Mouse (Mus musculus) urinary bladder, adult 2 months (tissue): ENCODE data around the gene Gtse1. TPM values are rescaled to one million over a fixed set of nuclear protein-coding genes. Genes with fewer than 3 reads are reported as not detected.

Source experiments
- DNase-seq: peaks from one replicate; pipeline ENCODE4 v3.0.0; 2022; ENCODE audit warnings: low spot score
- polyA plus RNA-seq: library from polyadenylated mRNA; depleted of rRNA; stranded (reverse); fragments of >200 nt; gene quantifications from 2 replicates; pipeline ENCODE4 v1.2.3, GENCODE M21; 2012

Gene Gtse1
- polyA plus RNA-seq, 1 experiment = 7.2 TPM

GRCm38 (mm10) chr15:85867696-85868095 is 8.2 kb downstream of the Gtse1 start:
- no peak for DNase-seq

GRCm38 (mm10) chr15:85877336-85877735 is 17.8 kb downstream of the Gtse1 start:
- no peak for DNase-seq

- DNase-seq = peak; percentile 83
Observed at GRCm38 (mm10) chr15:85878848-85879497, 19.4 kb downstream of the Gtse1 start, which contains the start of gene Trmu. Gene Trmu (plus strand): TSS chr15:85879312.

GRCm38 (mm10) chr15:85879498-85879895 is 20.0 kb downstream of the Gtse1 start:
- peak; percentile 37 for DNase-seq

GRCm38 (mm10) chr15:85885606-85886005 is 26.1 kb downstream of the Gtse1 start:
- no peak for DNase-seq

- no peak for DNase-seq
Observed at GRCm38 (mm10) chr15:85889235-85889634, 29.7 kb downstream of the Gtse1 start.

GRCm38 (mm10) chr15:85891971-85892370 is 32.4 kb downstream of the Gtse1 start:
- DNase-seq = no peak

- DNase-seq = no peak
Observed at GRCm38 (mm10) chr15:85892498-85893118, 33.1 kb downstream of the Gtse1 start.

GRCm38 (mm10) chr15:85893871-85894270 is 34.3 kb downstream of the Gtse1 start:
- DNase-seq = no peak

- DNase-seq = peak; percentile 63
Observed at GRCm38 (mm10) chr15:85896284-85896683, 36.7 kb downstream of the Gtse1 start.

GRCm38 (mm10) chr15:85897113-85897512 is 37.6 kb downstream of the Gtse1 start:
- no peak for DNase-seq

- no peak for DNase-seq
Observed at GRCm38 (mm10) chr15:85899396-85899795, 39.9 kb downstream of the Gtse1 start.

GRCm38 (mm10) chr15:85900318-85900717 is 40.8 kb downstream of the Gtse1 start:
- DNase-seq = no peak

- no peak for DNase-seq
Observed at GRCm38 (mm10) chr15:85900801-85901200, 41.3 kb downstream of the Gtse1 start.

- DNase-seq = no peak
Observed at GRCm38 (mm10) chr15:85902505-85902904, 43.0 kb downstream of the Gtse1 start.

- DNase-seq = no peak
Observed at GRCm38 (mm10) chr15:85903826-85904225, 44.3 kb downstream of the Gtse1 start.

- no peak for DNase-seq
Observed at GRCm38 (mm10) chr15:85908660-85909491, 49.3 kb downstream of the Gtse1 start.

GRCm38 (mm10) chr15:85909492-85909829 is 49.9 kb downstream of the Gtse1 start:
- DNase-seq = no peak

GRCm38 (mm10) chr15:85909931-85910330 is 50.4 kb downstream of the Gtse1 start:
- DNase-seq = peak; percentile 41

- DNase-seq = no peak
Observed at GRCm38 (mm10) chr15:85913605-85914004, 54.1 kb downstream of the Gtse1 start.

GRCm38 (mm10) chr15:85919191-85919891 is 59.8 kb downstream of the Gtse1 start:
- DNase-seq = no peak

GRCm38 (mm10) chr15:85919892-85920248 is 60.3 kb downstream of the Gtse1 start:
- DNase-seq = no peak
